Mouse (Mus musculus) c-Kit-positive CD71-negative TER-119-negative erythroid progenitor cells, embryonic 14.5 days (primary cell): ENCODE measurements around the gene Pabpc4l.
"Not testable (repeated sequence)": the region's sequence is repeated elsewhere in the genome, so short reads cannot be mapped to it uniquely, and the experiment has no call there.

Experiments
- DNase-seq: peaks from one replicate; pipeline ENCODE4 v3.0.0-alpha.2; 2013; ENCODE audit warnings: low read depth

The Pabpc4l gene

GRCm38 (mm10) chr3:46447481-46448265, at the start of gene Pabpc4l:
Gene Pabpc4l, minus strand, starts transcription at chr3:46448219.
- DNase-seq: no peak

- no peak for DNase-seq
These were observed 42.9 kb upstream of the Pabpc4l start for GRCm38 (mm10) chr3:46490989-46491259.

GRCm38 (mm10) chr3:46490132-46490988, 42.3 kb upstream of the Pabpc4l start:
- DNase-seq: no peak

- not testable (repeated sequence) for DNase-seq
These were observed 38.1 kb upstream of the Pabpc4l start for GRCm38 (mm10) chr3:46486091-46486490.

- DNase-seq: no peak
These were observed 180 bp upstream of the Pabpc4l start for GRCm38 (mm10) chr3:46448266-46448532.

GRCm38 (mm10) chr3:46431416-46431815, 16.6 kb downstream of the Pabpc4l start:
- DNase-seq: no peak
